Mouse (Mus musculus) midbrain, postnatal 0 days (tissue): ENCODE measurements around the gene Matk. TPM values are rescaled to one million over a fixed set of nuclear protein-coding genes. Genes with fewer than 3 reads are reported as not detected.
A peak's percentile ranks its signal among the peaks of the same experiment; 100 is the strongest.

Experiments used
- ATAC-seq: fragments of 200-750 bp; cut with Nextera tagmentation; 2 replicates; pipeline ENCODE4 v1.8.0; 2017; ENCODE audit warnings: moderate number of reproducible peaks, mild to moderate bottlenecking, moderate TSS enrichment, moderate library complexity; ENCODE audit not compliant: low FRiP score
- DNase-seq: peaks from one replicate; pipeline ENCODE4 v3.0.0-alpha.2; 2015; ENCODE audit warnings: low spot score
- H3K27ac ChIP-seq: fragments of 300-500 bp; sonication (generic); 2 replicates; pipeline ENCODE4 v1.5.1; 2014; ENCODE audit warnings: low read depth, mild to moderate bottlenecking, low read length, mixed read lengths
- H3K27me3 ChIP-seq: fragments of 300-500 bp; sonication (generic); 2 replicates; pipeline ENCODE4 v1.6.1; 2014; ENCODE audit warnings: low read length, control low read depth, mixed read lengths; ENCODE audit not compliant: insufficient read depth
- H3K36me3 ChIP-seq: fragments of 300-500 bp; sonication (generic); 2 replicates; pipeline ENCODE4 v1.6.1; 2014; ENCODE audit warnings: low read length, control low read depth, mixed read lengths; ENCODE audit not compliant: insufficient read depth
- H3K4me1 ChIP-seq: fragments of 300-500 bp; sonication (generic); 2 replicates; pipeline ENCODE4 v1.6.1; 2014; ENCODE audit warnings: mild to moderate bottlenecking, control low read depth, antibody characterized with exemption, low read length, mixed read lengths; ENCODE audit not compliant: insufficient read depth
- H3K4me2 ChIP-seq: fragments of 300-500 bp; sonication (generic); 2 replicates; pipeline ENCODE4 v1.6.1; 2014; ENCODE audit warnings: low read depth, mild to moderate bottlenecking, low read length, mixed read lengths; ENCODE audit not compliant: poor library complexity, severe bottlenecking
- H3K4me3 ChIP-seq: fragments of 300-500 bp; sonication (generic); 2 replicates; pipeline ENCODE4 v1.5.1; 2014; ENCODE audit warnings: low read depth, mild to moderate bottlenecking, low read length, moderate library complexity
- H3K9ac ChIP-seq: fragments of 300-500 bp; sonication (generic); replicated peaks from 2 replicates; pipeline ENCODE4 v1.6.1; 2014; ENCODE audit warnings: mild to moderate bottlenecking, low read length, moderate library complexity, mixed read lengths; ENCODE audit not compliant: poor library complexity, severe bottlenecking
- H3K9me3 ChIP-seq: fragments of 300-500 bp; sonication (generic); 2 replicates; pipeline ENCODE4 v1.6.1; 2016; ENCODE audit warnings: low read length, control low read depth
- CTCF ChIP-seq: IDR thresholded peaks from 2 replicates; pipeline ENCODE4 v1.5.1; 2016; ENCODE audit warnings: antibody characterized with exemption, mild to moderate bottlenecking
- WGBS: fragments of 180-500 bp; shearing (Covaris S2); extraction: QIAGEN DNeasy Blood & Tissue Kit; methylation state at CpG from one replicate; pipeline ENCODE4 v1.1.7; 2014; 5-methylcytosine and 5-hydroxymethylcytosine counted together
- polyA plus RNA-seq: library from polyadenylated mRNA; unstranded; fragments of >200 nt; fragmentation: Nextera tagmentation; extraction: Ambion mirVana; gene quantifications from 2 replicates; pipeline ENCODE4 v1.2.1, GENCODE M21; 2015
- total RNA-seq: library from RNA; depleted of rRNA; stranded (reverse); fragments of >200 nt; gene quantifications from 2 replicates; pipeline ENCODE4 v1.2.3, GENCODE M21; 2014

Gene Matk
- total and polyA plus RNA-seq, 2 experiments from 2014 or later = 96.9 to 114 TPM

DNA sequence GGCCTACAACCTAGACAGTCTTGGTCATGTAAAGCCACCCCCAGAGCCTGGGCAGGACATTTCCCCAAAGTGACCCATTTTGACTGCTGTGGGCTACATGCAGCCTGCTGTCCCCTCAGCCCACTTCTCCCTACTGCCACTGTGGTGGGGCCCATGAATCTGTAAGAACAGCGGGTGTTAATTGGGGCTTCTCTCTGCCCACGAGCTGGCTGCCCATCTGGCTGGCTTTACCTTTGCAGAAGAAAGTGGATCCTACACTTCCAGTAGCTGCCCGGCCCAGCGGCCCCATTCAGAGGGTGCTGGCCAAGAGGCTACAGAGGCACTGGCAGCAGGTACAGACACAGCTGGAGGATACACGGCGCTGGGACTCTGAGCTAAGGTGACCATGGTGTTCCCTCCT lies 7.6 kb upstream of the Matk start:
- ATAC-seq (no peak), DNase-seq (no peak)
- no peaks in the 10 kb centered on the region for H3K9me3 ChIP-seq
- no peak overlapping the region for H3K27ac ChIP-seq
- no peak overlapping the region for H3K4me3 ChIP-seq
- H3K4me2 ChIP-seq = no peak overlapping the region
- WGBS = 93% methylated on average over 6 of the region's 6 CpGs
- H3K4me1 ChIP-seq = no peaks in the 10 kb centered on the region
- TF ChIP-seq CTCF = no peak
- no peaks in the 10 kb centered on the region for H3K27me3 ChIP-seq
- H3K36me3 ChIP-seq = peaks cover 16% of the 10 kb centered on the region
- no peak overlapping the region for H3K9ac ChIP-seq

DNA sequence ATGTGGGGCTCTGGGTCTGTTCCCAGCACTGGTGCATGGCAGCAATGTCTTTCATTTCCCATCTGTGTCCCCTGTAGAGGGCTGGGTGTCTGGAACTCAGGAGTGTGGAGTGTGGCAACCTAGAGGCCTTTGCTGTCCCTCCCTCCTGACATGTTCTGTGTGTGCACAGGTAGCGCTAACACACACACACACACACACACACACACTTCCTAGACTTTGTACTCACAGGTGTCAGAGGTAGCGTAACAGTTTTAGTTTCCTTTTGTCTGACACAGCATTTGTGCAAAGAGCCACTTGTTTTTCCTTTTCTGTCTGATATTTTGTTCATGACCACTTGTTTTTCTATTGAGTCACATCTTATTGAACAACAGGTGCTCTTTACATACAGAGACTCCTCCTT lies 4.9 kb upstream of the Matk start:
- TF ChIP-seq CTCF = no peak
- no peak overlapping the region for H3K9ac ChIP-seq
- DNase-seq (no peak), ATAC-seq (no peak)
- H3K4me2 ChIP-seq = no peak overlapping the region
- H3K27ac ChIP-seq = no peak overlapping the region
- H3K4me3 ChIP-seq = no peak overlapping the region
- H3K4me1 ChIP-seq = peaks cover 4% of the 10 kb centered on the region; the same call in 1 of the 2 replicates
- WGBS = 93% methylated on average over 2 of the region's 2 CpGs
- H3K27me3 ChIP-seq = no peaks in the 10 kb centered on the region
- H3K9me3 ChIP-seq = no peaks in the 10 kb centered on the region
- H3K36me3 ChIP-seq = peaks cover 19% of the 10 kb centered on the region

DNA sequence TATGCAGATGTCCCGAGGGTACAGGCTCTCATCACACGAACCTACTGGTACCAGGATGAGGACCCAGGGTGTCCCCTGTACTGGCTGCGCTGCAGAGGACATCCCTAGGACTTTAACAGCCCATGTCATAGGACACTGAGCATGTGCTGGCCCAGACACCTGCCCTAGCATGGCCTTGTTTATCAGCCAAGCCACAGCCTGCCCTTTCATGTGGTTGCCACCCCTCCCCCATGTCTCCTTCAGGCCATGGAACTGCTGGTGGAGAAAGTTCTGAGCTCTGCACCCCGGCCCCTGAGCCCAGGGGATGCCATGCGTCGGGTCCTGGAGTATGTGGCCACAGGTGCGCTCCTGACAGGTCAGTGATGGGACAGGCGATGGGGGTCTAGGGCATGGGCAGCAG lies 3.3 kb upstream of the Matk start:
- DNase-seq (no peak), ATAC-seq (no peak)
- no peak overlapping the region for H3K27ac ChIP-seq
- H3K9me3 ChIP-seq = no peaks in the 10 kb centered on the region
- 85% methylated on average over 8 of the region's 8 CpGs for WGBS
- peaks cover 4% of the 10 kb centered on the region; the same call in 1 of the 2 replicates for H3K4me1 ChIP-seq
- no peak overlapping the region for H3K4me3 ChIP-seq
- no peak overlapping the region for H3K9ac ChIP-seq
- H3K36me3 ChIP-seq = peaks cover 18% of the 10 kb centered on the region
- no peak for TF ChIP-seq CTCF
- no peaks in the 10 kb centered on the region for H3K27me3 ChIP-seq
- H3K4me2 ChIP-seq = no peak overlapping the region

DNA sequence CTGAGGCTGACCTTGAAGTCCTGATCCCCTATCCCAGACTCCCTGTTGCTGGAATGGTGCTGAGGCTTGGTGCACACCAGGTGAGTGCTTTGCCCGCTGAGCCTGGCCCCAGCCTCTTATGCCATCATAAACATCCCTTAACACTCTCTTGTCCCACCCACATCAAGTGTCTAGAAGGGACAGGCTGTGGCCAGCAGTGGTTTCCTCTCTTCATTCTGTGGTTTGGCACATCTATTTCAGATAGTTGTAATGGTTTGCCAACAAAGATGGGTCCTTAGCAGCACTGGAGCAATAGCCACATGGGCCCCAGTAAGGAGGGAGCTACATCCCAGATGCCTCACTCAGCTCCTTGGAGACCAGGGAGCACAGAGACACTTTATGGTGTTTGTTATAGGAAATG lies 2.2 kb downstream of the Matk start:
- H3K36me3 ChIP-seq = peaks cover 10% of the 10 kb centered on the region
- no peak for TF ChIP-seq CTCF
- H3K4me1 ChIP-seq = peaks cover 20% of the 10 kb centered on the region
- no peaks in the 10 kb centered on the region for H3K9me3 ChIP-seq
- no peak overlapping the region for H3K4me3 ChIP-seq
- WGBS = 70% methylated on average over 1 of the region's 1 CpGs
- no peak overlapping the region for H3K9ac ChIP-seq
- no peak overlapping the region for H3K4me2 ChIP-seq
- no peak for DNase-seq
- H3K27ac ChIP-seq = no peak overlapping the region
- no peak for ATAC-seq
- H3K27me3 ChIP-seq = peaks cover 15% of the 10 kb centered on the region; the same call in 1 of the 2 replicates

DNA sequence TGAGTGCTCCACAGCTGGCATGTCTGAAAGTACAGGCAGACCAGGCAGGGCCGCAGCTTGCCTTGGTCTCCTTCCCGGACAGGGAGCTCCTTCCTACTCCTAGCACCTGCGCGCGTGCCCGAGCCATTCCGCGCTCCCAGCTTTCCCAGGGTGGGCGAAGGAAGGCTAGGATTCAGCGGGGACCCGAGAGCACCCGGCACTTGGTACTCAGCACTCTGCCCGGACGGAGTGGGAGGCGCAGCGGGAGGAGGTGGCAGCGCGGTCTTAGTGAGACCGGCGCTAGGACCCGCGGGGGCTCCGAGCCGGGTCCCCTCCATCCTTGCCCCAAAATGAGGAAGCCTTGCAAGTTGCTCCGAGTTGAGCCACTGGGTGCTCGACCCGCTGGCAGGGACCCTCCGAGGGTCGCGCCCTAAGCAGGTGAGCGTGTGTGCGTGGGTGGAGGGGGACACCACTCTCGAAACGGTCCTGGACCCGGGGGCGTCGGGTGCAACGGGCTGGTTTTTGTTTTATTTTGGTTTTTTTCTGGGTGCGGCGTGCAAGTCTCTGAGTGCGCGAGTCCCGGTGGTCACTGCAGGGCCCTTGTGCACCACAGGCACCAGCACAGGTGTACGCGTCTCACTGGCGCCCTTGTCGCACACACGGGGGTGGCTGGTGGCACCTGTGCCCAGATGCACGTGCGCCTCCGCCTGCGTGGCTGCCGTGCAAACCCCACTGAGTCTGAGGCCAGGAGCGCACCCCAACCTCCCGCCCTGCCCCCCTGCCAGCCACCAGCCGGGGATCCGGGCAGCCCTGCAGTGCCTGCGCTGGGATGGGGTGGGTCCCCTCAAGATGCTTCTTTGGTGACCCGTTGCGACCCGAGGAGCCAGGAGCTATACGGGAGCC lies 4.7 kb downstream of the Matk start:
- ATAC-seq = no peak
- Histone ChIP-seq H3K9me3 (no peaks in the 10 kb centered on the region), H3K27me3 (peaks cover 15% of the 10 kb centered on the region; the same call in 1 of the 2 replicates), H3K4me2 (peak overlapping the region; percentile 88), H3K36me3 (0 out of 2 replicates have a peak, but pooled peaks cover 11% of the 10 kb centered on the region), H3K9ac (peak overlapping the region; percentile 76), H3K4me3 (peak overlapping the region; percentile 61), H3K4me1 (peaks cover 20% of the 10 kb centered on the region), H3K27ac (no peak overlapping the region)
- DNase-seq = peak; percentile 40
- WGBS = 3% methylated on average over 61 of the region's 62 CpGs
- TF ChIP-seq CTCF = no peak

DNA sequence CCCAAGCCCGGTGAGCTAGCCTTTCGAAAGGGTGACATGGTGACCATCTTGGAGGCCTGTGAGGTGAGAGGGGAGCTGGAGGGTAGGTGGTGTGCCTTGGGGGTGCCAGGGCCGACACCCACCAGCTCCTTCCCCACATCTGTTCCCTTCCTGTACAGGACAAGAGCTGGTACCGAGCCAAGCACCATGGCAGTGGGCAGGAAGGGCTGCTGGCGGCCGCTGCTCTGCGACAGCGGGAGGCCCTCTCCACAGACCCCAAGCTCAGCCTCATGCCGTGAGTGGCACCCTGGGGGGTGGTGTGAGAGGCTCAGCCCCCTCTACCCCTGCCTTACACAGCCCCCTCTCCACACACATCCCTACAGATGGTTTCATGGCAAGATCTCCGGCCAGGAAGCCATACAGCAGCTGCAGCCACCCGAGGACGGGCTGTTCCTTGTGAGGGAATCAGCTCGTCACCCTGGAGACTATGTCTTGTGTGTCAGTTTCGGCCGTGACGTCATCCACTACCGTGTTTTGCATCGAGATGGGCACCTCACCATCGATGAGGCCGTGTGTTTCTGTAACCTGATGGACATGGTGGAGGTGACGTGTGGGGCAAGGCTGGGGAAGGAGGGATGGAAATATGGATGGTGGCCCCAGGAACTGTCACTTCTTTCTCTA lies 6.6 kb downstream of the Matk start:
- WGBS = 40% methylated on average over 21 of the region's 21 CpGs
- peaks cover 25% of the 10 kb centered on the region for H3K36me3 ChIP-seq
- H3K4me1 ChIP-seq = peaks cover 15% of the 10 kb centered on the region
- no peak overlapping the region for H3K4me3 ChIP-seq
- 0 out of 2 replicates have a peak overlapping the region, but pooled peaks have one; percentile 15 for H3K4me2 ChIP-seq
- peak; percentile 43 for DNase-seq
- H3K9me3 ChIP-seq = no peaks in the 10 kb centered on the region
- H3K27me3 ChIP-seq = peaks cover 15% of the 10 kb centered on the region; the same call in 1 of the 2 replicates
- no peak for ATAC-seq
- H3K9ac ChIP-seq = no peak overlapping the region
- TF ChIP-seq CTCF = no peak
- H3K27ac ChIP-seq = no peak overlapping the region
